Mouse (Mus musculus) adrenal gland, postnatal 36 days (tissue): ENCODE measurements around the gene Topbp1. TPM values are rescaled to one million over a fixed set of nuclear protein-coding genes. Genes with fewer than 3 reads are reported as not detected.

ENCODE experiments used
- DNase-seq, 2 experiments: peaks; one replicate each; pipeline ENCODE4 v3.0.0; 2021; ENCODE audit warnings: mixed read lengths in 1 of 2
- total RNA-seq, 2 experiments: library from RNA; stranded (reverse); gene quantifications; 2 replicates each; pipeline ENCODE4 v1.2.3; 2021

Gene Topbp1
- total RNA-seq, 2 experiments from 2014 or later, result 27.7 to 28.0 TPM

- no peak for DNase-seq
These were observed 80.6 kb downstream of the Topbp1 start for GRCm38 (mm10) chr9:103385600-103385999.

GRCm38 (mm10) chr9:103386573-103386972 is 81.6 kb downstream of the Topbp1 start:
- no peak for DNase-seq

- DNase-seq, result no peak
These were observed 82.1 kb downstream of the Topbp1 start for GRCm38 (mm10) chr9:103387011-103387653.

GRCm38 (mm10) chr9:103389261-103389660 is 84.2 kb downstream of the Topbp1 start:
- DNase-seq, result no peak

- DNase-seq, result peak; percentile 50 to 60
These were observed 86.9 kb downstream of the Topbp1 start for GRCm38 (mm10) chr9:103391796-103392372.

GRCm38 (mm10) chr9:103393256-103393655 is 88.2 kb downstream of the Topbp1 start:
- no peak for DNase-seq

- DNase-seq, result no peak
These were observed 93.6 kb downstream of the Topbp1 start for GRCm38 (mm10) chr9:103398509-103399157.

Other genes with a start within 250 kb of the Topbp1 start
- 1 to 10 TPM; 2.8 to 3.0 TPM for gene Rab6b, start 193.4 kb upstream of the Topbp1 start, total RNA-seq
- 10 to 100 TPM; 44.0 to 49.8 TPM for gene Srprb, start 103.1 kb upstream of the Topbp1 start, total RNA-seq
- gene Gm20425, start 74.9 kb upstream of the Topbp1 start, total RNA-seq, result 10 to 100 TPM; 13.4 to 17.2 TPM
- 100 to 1,000 TPM in 1 of 2 experiments, 10 to 100 TPM in 1; 98.9 to 215 TPM for gene Trf, start 74.8 kb upstream of the Topbp1 start, total RNA-seq
- gene 1300017J02Rik, start 133 bp upstream of the Topbp1 start, total RNA-seq, result under 1 TPM; 0.40 to 0.46 TPM
- gene Cdv3, start 60.6 kb downstream of the Topbp1 start, total RNA-seq, result 100 to 1,000 TPM; 163 to 232 TPM
- not detected for gene Bfsp2, start 175.2 kb downstream of the Topbp1 start, total RNA-seq